Mouse (Mus musculus) liver, adult 2 months (tissue): ENCODE measurements at regions not wholly inside any gene's neighbourhood (a gene's known extent, or its start where the extent isn't known, plus 50 kb on each side); places are given as distances from the start of the nearest gene placed in this dataset.

Source experiments
- CTCF ChIP-seq: fragments of 200-500 bp; IDR thresholded peaks from 2 replicates; pipeline ENCODE4 v1.5.1; 2011; ENCODE audit warnings: low read depth, low read length, control low read depth
- POLR2A ChIP-seq: fragments of 200-500 bp; IDR thresholded peaks from 2 replicates; pipeline ENCODE4 v1.6.1; 2011; ENCODE audit warnings: low read length, control low read depth; ENCODE audit not compliant: insufficient read depth; ENCODE audit errors: extremely low read depth

DNA sequence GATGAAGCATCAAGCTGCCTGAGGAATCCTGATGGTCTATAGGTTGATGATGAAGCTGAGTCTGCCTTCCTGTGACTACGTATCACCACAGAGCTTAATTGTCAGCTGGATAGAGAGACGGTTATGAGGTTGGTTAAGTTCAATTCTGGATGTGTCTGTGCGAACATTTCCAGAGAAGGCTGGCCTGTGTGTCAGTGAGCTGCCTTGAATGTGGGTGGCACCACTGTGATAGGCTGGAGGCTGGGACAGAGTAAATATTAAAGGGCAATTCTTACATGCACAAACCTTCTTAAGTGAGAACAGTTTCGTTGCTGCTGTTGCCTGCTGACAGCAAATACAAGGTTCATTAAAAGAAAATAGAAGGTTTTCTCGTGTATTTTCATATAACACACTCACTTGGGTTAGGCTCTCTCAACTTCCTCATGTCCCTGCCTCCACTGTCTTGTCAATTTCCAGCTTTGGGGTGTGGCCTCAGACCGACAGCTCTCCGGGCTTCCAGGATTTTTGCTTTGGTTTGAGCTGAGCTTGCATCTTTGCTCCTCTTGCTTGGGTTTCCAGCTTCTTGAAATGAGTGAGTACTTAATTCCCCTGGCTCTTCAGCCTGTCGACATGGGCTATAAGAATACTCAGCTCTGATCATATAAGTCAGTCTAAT, 55.3 kb upstream of the Tmem170b start:
- no peak for TF ChIP-seq CTCF
- no peak for TF ChIP-seq POLR2A
